Mouse (Mus musculus): ENCODE data around the gene Npas1. TPM values are rescaled to one million over a fixed set of nuclear protein-coding genes. Genes with fewer than 3 reads are reported as not detected.

Npas1 gene
- total and polyA plus RNA-seq, 3 experiments, result 0.05 TPM; not detected in 2

GRCm38 (mm10) chr7:16507284-16507683, 29.8 kb upstream of the Npas1 start:
- no peak overlapping the region for H3K4me3 ChIP-seq (ENCODE audit: low read depth, low read length)
- H3K9me3 ChIP-seq (replicated peaks), result no peaks in the 10 kb centered on the region
- H3K4me1 ChIP-seq (ENCODE audit: insufficient read depth, low read depth, low read length), result 0 out of 2 replicates have a peak, but pooled peaks cover 4% of the 10 kb centered on the region
- TF ChIP-seq TAL1 (conservative IDR thresholded peaks at IDR 0.05; ENCODE audit: low read depth, low read length), result no peak
- peak; percentile 56 for TF ChIP-seq CTCF (IDR thresholded peaks at IDR 0.05; ENCODE audit: low read depth, low read length)
- H3K36me3 ChIP-seq (replicated peaks), result peaks cover 65% of the 10 kb centered on the region
- peak; percentile 28 for DNase-seq (ENCODE audit: low spot score)
- ATAC-seq (ENCODE audit: extremely low read depth, insufficient number of reproducible peaks, low FRiP score, poor library complexity, severe bottlenecking), result no peak; the same call in 1 of the 2 replicates
- no peaks in the 10 kb centered on the region for H3K27me3 ChIP-seq (ENCODE audit: insufficient read depth, low read length)

DNA sequence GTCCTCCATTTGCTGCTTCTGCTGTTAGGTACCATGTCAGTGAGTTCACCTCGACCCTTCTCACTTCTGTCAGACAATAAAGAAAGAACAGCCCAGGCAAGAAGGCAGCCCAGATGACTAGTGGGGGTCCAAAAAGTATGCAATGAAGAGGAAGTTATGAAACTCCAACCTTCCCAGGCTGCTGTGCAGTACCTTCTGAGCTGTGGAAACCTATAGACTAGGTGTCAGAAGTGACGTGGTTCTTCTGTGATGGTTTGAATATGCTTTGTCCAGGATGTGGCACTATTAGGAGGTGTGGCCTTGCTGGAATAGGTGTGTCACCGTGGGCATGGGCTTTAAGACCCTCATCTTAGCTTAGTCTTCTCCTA, 27.7 kb upstream of the Npas1 start:
- ATAC-seq (ENCODE audit: extremely low read depth, insufficient number of reproducible peaks, low FRiP score, poor library complexity, severe bottlenecking), result no peak
- Histone ChIP-seq H3K27me3 (ENCODE audit: insufficient read depth, low read length) (no peaks in the 10 kb centered on the region), H3K36me3 (replicated peaks) (peaks cover 66% of the 10 kb centered on the region), H3K4me1 (ENCODE audit: insufficient read depth, low read depth, low read length) (0 out of 2 replicates have a peak, but pooled peaks cover 4% of the 10 kb centered on the region), H3K9me3 (replicated peaks) (no peaks in the 10 kb centered on the region), H3K4me3 (ENCODE audit: low read depth, low read length) (no peak overlapping the region)
- DNase-seq (ENCODE audit: low spot score), result no peak
- TF ChIP-seq GATA1 (IDR thresholded peaks at IDR 0.05; ENCODE audit: borderline replicate concordance, low read length), result no peak
- TF ChIP-seq CTCF (IDR thresholded peaks at IDR 0.05; ENCODE audit: low read depth, low read length), result no peak
- TF ChIP-seq TAL1 (conservative IDR thresholded peaks at IDR 0.05; ENCODE audit: low read depth, low read length), result no peak
- no peak for TF ChIP-seq GATA2 (IDR thresholded peaks at IDR 0.05; ENCODE audit: borderline replicate concordance, low read depth, low read length)
- TF ChIP-seq POLR2AphosphoS5 (IDR thresholded peaks at IDR 0.05; ENCODE audit: insufficient replicate concordance, low read depth, low read length), result no peak

DNA sequence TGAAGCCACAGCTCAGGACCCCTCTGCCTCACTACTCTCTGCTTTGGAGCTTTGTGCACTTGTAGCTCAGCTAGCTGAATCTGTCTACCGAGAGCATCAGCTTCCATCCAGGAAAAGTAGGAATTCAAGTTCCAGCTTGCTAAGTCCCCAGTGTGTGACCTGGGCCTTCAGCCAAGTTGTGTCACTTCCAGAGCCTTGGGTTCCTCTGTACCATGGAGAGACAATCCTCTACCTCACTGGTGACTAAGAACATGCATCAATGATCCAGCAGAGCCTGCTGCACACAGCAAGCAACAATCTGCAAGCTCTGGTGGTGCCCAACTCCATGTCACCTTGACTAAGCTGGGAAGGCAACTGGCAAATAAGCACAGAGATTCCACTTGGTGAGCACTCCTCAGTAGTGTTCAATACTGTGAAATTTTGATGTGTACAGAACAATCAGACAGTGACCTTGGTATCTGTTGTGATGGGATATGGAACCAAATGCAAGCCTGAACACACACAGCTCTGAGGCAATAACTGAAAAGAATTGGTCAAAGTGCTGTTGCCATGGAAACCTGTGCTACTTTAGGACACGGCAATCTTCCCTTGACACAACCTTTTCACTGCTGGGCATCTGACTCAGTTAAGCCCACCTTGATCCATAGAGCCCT, 27.2 kb upstream of the Npas1 start:
- no peak for ATAC-seq (ENCODE audit: extremely low read depth, insufficient number of reproducible peaks, low FRiP score, poor library complexity, severe bottlenecking)
- Histone ChIP-seq H3K4me1 (ENCODE audit: insufficient read depth, low read depth, low read length) (0 out of 2 replicates have a peak, but pooled peaks cover 4% of the 10 kb centered on the region), H3K36me3 (replicated peaks) (peaks cover 71% of the 10 kb centered on the region), H3K27me3 (ENCODE audit: insufficient read depth, low read length) (no peaks in the 10 kb centered on the region), H3K9me3 (replicated peaks) (no peaks in the 10 kb centered on the region), H3K4me3 (ENCODE audit: low read depth, low read length) (no peak overlapping the region)
- no peak for DNase-seq (ENCODE audit: low spot score)
- TF ChIP-seq CTCF (IDR thresholded peaks at IDR 0.05; ENCODE audit: low read depth, low read length) (no peak), TAL1 (conservative IDR thresholded peaks at IDR 0.05; ENCODE audit: low read depth, low read length) (no peak), GATA2 (IDR thresholded peaks at IDR 0.05; ENCODE audit: borderline replicate concordance, low read depth, low read length) (no peak), GATA1 (IDR thresholded peaks at IDR 0.05; ENCODE audit: borderline replicate concordance, low read length) (no peak), POLR2AphosphoS5 (IDR thresholded peaks at IDR 0.05; ENCODE audit: insufficient replicate concordance, low read depth, low read length) (no peak)

GRCm38 (mm10) chr7:16501571-16501970, 24.0 kb upstream of the Npas1 start:
- Histone ChIP-seq H3K27me3 (ENCODE audit: insufficient read depth, low read length) (no peaks in the 10 kb centered on the region; the same call in 1 of the 2 replicates), H3K36me3 (replicated peaks) (peaks cover 81% of the 10 kb centered on the region), H3K4me1 (ENCODE audit: insufficient read depth, low read depth, low read length) (no peaks in the 10 kb centered on the region), H3K9me3 (replicated peaks) (no peaks in the 10 kb centered on the region), H3K4me3 (ENCODE audit: low read depth, low read length) (no peak overlapping the region)
- no peak for TF ChIP-seq CTCF (IDR thresholded peaks at IDR 0.05; ENCODE audit: low read depth, low read length)
- no peak for TF ChIP-seq TAL1 (conservative IDR thresholded peaks at IDR 0.05; ENCODE audit: low read depth, low read length)
- no peak for TF ChIP-seq POLR2AphosphoS5 (IDR thresholded peaks at IDR 0.05; ENCODE audit: insufficient replicate concordance, low read depth, low read length)
- TF ChIP-seq GATA2 (IDR thresholded peaks at IDR 0.05; ENCODE audit: borderline replicate concordance, low read depth, low read length), result no peak
- no peak for TF ChIP-seq GATA1 (IDR thresholded peaks at IDR 0.05; ENCODE audit: borderline replicate concordance, low read length)
- ATAC-seq (ENCODE audit: extremely low read depth, insufficient number of reproducible peaks, low FRiP score, poor library complexity, severe bottlenecking), result no peak
- no peak for DNase-seq (ENCODE audit: low spot score)

- H3K36me3 ChIP-seq (replicated peaks), result peaks cover 80% of the 10 kb centered on the region
- H3K27me3 ChIP-seq (ENCODE audit: insufficient read depth, low read length), result no peaks in the 10 kb centered on the region; the same call in 1 of the 2 replicates
- no peaks in the 10 kb centered on the region for H3K9me3 ChIP-seq (replicated peaks)
- no peak for ATAC-seq (ENCODE audit: extremely low read depth, insufficient number of reproducible peaks, low FRiP score, poor library complexity, severe bottlenecking)
- TF ChIP-seq POLR2AphosphoS5 (IDR thresholded peaks at IDR 0.05; ENCODE audit: insufficient replicate concordance, low read depth, low read length), result no peak
- no peak for TF ChIP-seq TAL1 (conservative IDR thresholded peaks at IDR 0.05; ENCODE audit: low read depth, low read length)
- no peak for TF ChIP-seq GATA1 (IDR thresholded peaks at IDR 0.05; ENCODE audit: borderline replicate concordance, low read length)
- no peak for TF ChIP-seq GATA2 (IDR thresholded peaks at IDR 0.05; ENCODE audit: borderline replicate concordance, low read depth, low read length)
- no peak for TF ChIP-seq CTCF (IDR thresholded peaks at IDR 0.05; ENCODE audit: low read depth, low read length)
- no peak overlapping the region for H3K4me3 ChIP-seq (ENCODE audit: low read depth, low read length)
- no peak for DNase-seq (ENCODE audit: low spot score)
- no peaks in the 10 kb centered on the region for H3K4me1 ChIP-seq (ENCODE audit: insufficient read depth, low read depth, low read length)
Measured at GRCm38 (mm10) chr7:16499671-16500104, 22.2 kb upstream of the Npas1 start.

DNA sequence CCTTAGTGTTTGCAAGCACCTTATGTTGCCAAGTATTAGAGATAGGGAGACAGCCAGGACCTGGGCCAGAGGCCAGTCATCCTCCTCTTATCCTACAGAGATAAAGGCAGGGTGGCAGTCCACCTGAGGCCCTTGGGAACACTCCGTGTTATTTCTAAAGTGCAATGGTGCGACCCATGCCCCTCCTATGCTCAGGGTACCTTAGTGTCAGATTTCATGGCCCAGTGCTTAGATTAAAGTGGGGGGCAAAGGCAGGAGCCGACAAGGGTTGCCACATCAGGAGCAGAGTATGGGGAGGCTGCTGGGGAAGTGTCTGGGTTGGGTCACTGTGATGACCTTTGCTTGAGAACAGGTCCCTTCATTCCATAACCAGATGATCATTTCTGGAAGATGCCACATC, 18.7 kb upstream of the Npas1 start:
- Histone ChIP-seq H3K27me3 (ENCODE audit: insufficient read depth, low read length) (no peaks in the 10 kb centered on the region; the same call in 1 of the 2 replicates), H3K9me3 (replicated peaks) (no peaks in the 10 kb centered on the region), H3K4me3 (ENCODE audit: low read depth, low read length) (no peak overlapping the region), H3K36me3 (replicated peaks) (peaks cover 53% of the 10 kb centered on the region), H3K4me1 (ENCODE audit: insufficient read depth, low read depth, low read length) (no peaks in the 10 kb centered on the region)
- TF ChIP-seq GATA2 (IDR thresholded peaks at IDR 0.05; ENCODE audit: borderline replicate concordance, low read depth, low read length) (no peak), TAL1 (conservative IDR thresholded peaks at IDR 0.05; ENCODE audit: low read depth, low read length) (no peak), CTCF (IDR thresholded peaks at IDR 0.05; ENCODE audit: low read depth, low read length) (no peak), GATA1 (IDR thresholded peaks at IDR 0.05; ENCODE audit: borderline replicate concordance, low read length) (no peak), POLR2AphosphoS5 (IDR thresholded peaks at IDR 0.05; ENCODE audit: insufficient replicate concordance, low read depth, low read length) (no peak)
- no peak for DNase-seq (ENCODE audit: low spot score)
- ATAC-seq (ENCODE audit: extremely low read depth, insufficient number of reproducible peaks, low FRiP score, poor library complexity, severe bottlenecking), result no peak

All from G1E (cell line).